Mouse (Mus musculus) gastrocnemius, postnatal 4 days (tissue): Measurements from ENCODE around the gene Foxe3. TPM values are rescaled to one million over a fixed set of nuclear protein-coding genes. Genes with fewer than 3 reads are reported as not detected.

ENCODE experiments used
- DNase-seq, 2 experiments: peaks; one replicate each; pipeline ENCODE4 v3.0.0; 2021 to 2022; ENCODE audit warnings: low spot score in 2 of 2, mixed read lengths in 2 of 2
- total RNA-seq, 2 experiments: library from RNA; stranded (reverse); gene quantifications; 2 replicates each; pipeline ENCODE4 v1.2.3; 2021

The Foxe3 gene
- total RNA-seq, 2 experiments from 2014 or later = not detected

DNA sequence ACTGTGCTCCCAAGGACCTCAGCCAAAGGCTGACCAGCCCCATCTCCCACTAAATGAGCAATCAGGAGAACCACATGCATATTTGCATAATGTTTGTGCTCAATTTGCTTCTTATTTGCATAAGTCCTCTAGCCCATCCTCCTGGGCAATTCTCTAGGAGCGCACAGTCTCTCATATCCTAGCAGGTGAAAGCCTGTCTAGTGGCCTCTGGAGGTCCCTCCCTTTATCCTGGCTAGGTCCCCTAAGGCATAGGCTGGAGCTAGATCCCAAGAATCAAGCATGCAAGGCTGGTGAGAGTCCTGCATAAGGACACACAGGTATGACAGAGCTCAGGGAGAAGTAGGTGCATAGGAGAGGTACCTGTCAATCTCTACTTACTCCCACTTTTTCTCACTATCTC, 43.6 kb downstream of the Foxe3 start:
- no peak for DNase-seq

GRCm38 (mm10) chr4:114876441-114876972, 49.3 kb downstream of the Foxe3 start:
- no peak for DNase-seq

Other genes starting within 250 kb of the Foxe3 start
- not detected for gene Gm12830, start 104.3 kb downstream of the Foxe3 start, total RNA-seq
- gene Foxd2, start 17.1 kb downstream of the Foxe3 start, total RNA-seq = 1 to 10 TPM; 1.4 to 1.5 TPM
- gene Cmpk1, start 61.2 kb upstream of the Foxe3 start, total RNA-seq = 10 to 100 TPM; 42.9 to 45.3 TPM
- 1 to 10 TPM; 5.2 TPM for gene Stil, start 74.1 kb upstream of the Foxe3 start, total RNA-seq
- gene Tal1, start 130.4 kb upstream of the Foxe3 start, total RNA-seq = 1 to 10 TPM; 2.4 to 3.6 TPM
- under 1 TPM in 1 of 2 experiments, not detected in 1; 0.70 TPM for gene Pdzk1ip1, start 162.7 kb upstream of the Foxe3 start, total RNA-seq
- gene Cyp4x1, start 208.3 kb upstream of the Foxe3 start, total RNA-seq = under 1 TPM in 1 of 2 experiments, not detected in 1; 0.07 TPM